ENCODE assay signal across 31 mouse cellular contexts in genomic region chr17:35009586-35009985, GRCm38 (mm10). TPM values are rescaled to one million over a fixed set of nuclear protein-coding genes. Genes with fewer than 3 reads are reported as not detected.
A peak's percentile ranks its signal among the peaks of the same experiment; 100 is the strongest.
DNase-seq lines count a peak whose midpoint lies in the region; ATAC-seq lines count a peak whose summit lies in the region.
"Had no signal": no experiment of that assay in that cellular context is flagged by ENCODE, and none has a peak within 500 bp of the region (broad histone marks: within the 10 kb centered on the region; RNA-seq: fewer than 3 reads in every experiment).

No protein-coding gene starts in this region.

- DNase-seq in cerebellum, postnatal 4 days (ENCODE audit: low spot score in 2 of 2), result no peak
- peak; percentile 92 for DNase-seq in cerebellum, adult 9-11 months
- DNase-seq in adrenal gland, adult (ENCODE audit: inconsistent age in 2 of 2, low spot score in 1 of 2), result no peak
- DNase-seq: adrenal gland, postnatal 14 days; gastrocnemius, postnatal 25 days; heart, adult 2 months; heart, postnatal 10 days; right cerebral cortex, postnatal 14 days; thymus, postnatal 14 days had no signal

- H3K4me2 ChIP-seq in neural tube, embryonic 12.5 days (replicated peaks), result no peak overlapping the region
- H3K4me2 ChIP-seq in neural tube, embryonic 15.5 days, result no peak overlapping the region
- H3K4me2 ChIP-seq: embryonic facial prominence, embryonic 15.5 days; forebrain, embryonic 12.5 days; heart, embryonic 13.5 days; kidney, embryonic 15.5 days; limb, embryonic 12.5 days; liver, embryonic 15.5 days; lung, embryonic 15.5 days; midbrain, embryonic 11.5 days; neural tube, embryonic 13.5 days; stomach, embryonic 15.5 days had no signal

- no peaks in the 10 kb centered on the region for H3K9me3 ChIP-seq in neural tube, embryonic 12.5 days
- no peaks in the 10 kb centered on the region for H3K9me3 ChIP-seq in neural tube, embryonic 15.5 days (replicated peaks)
- H3K9me3 ChIP-seq: embryonic facial prominence, embryonic 10.5 days; embryonic facial prominence, embryonic 15.5 days; forebrain, embryonic 12.5 days; G1E; heart, embryonic 13.5 days; kidney, embryonic 15.5 days; limb, embryonic 12.5 days; liver, embryonic 15.5 days; lung, embryonic 15.5 days; neural tube, embryonic 13.5 days; stomach, embryonic 15.5 days had no signal

- peak; percentile 82; the same call in 1 of the 2 replicates for ATAC-seq in cerebellum, adult (ENCODE audit: insufficient number of reproducible peaks, low FRiP score, low TSS enrichment)
- no peak for ATAC-seq in neural tube, embryonic 12.5 days (ENCODE audit: low FRiP score, low read depth)
- ATAC-seq in neural tube, embryonic 15.5 days (ENCODE audit: low FRiP score), result no peak
- peak; percentile 35; the same call in 1 of the 2 replicates for ATAC-seq in granulocyte monocyte progenitor cell, adult 5-6 weeks (replicated peaks; ENCODE audit: poor library complexity, severe bottlenecking)
- ATAC-seq in inflammation-experienced regulatory T-cells, adult 6 months, result no peak
- ATAC-seq: intestine, postnatal 0 days had no signal

- H3K4me1 ChIP-seq in neural tube, embryonic 12.5 days, result no peaks in the 10 kb centered on the region
- H3K4me1 ChIP-seq in neural tube, embryonic 15.5 days, result no peaks in the 10 kb centered on the region
- H3K4me1 ChIP-seq: embryonic facial prominence, embryonic 10.5 days; embryonic facial prominence, embryonic 15.5 days; forebrain, embryonic 12.5 days; heart, embryonic 13.5 days; kidney, embryonic 15.5 days; limb, embryonic 12.5 days; lung, embryonic 15.5 days; neural tube, embryonic 13.5 days; stomach, embryonic 15.5 days had no signal

- H3K27ac ChIP-seq in neural tube, embryonic 12.5 days, result no peak overlapping the region
- no peak overlapping the region for H3K27ac ChIP-seq in neural tube, embryonic 15.5 days (replicated peaks)
- H3K27ac ChIP-seq: embryonic facial prominence, embryonic 10.5 days; embryonic facial prominence, embryonic 15.5 days; forebrain, embryonic 12.5 days; heart, adult 2 months; heart, embryonic 13.5 days; kidney, embryonic 15.5 days; limb, embryonic 12.5 days; liver, embryonic 15.5 days; lung, embryonic 15.5 days; neural tube, embryonic 13.5 days; stomach, embryonic 15.5 days had no signal

- H3K9ac ChIP-seq in neural tube, embryonic 12.5 days, result 0 out of 2 replicates have a peak overlapping the region, but pooled peaks have one; percentile 8
- H3K9ac ChIP-seq in neural tube, embryonic 15.5 days (replicated peaks), result no peak overlapping the region
- H3K9ac ChIP-seq: embryonic facial prominence, embryonic 15.5 days; forebrain, embryonic 12.5 days; heart, embryonic 13.5 days; kidney, embryonic 15.5 days; limb, embryonic 12.5 days; liver, embryonic 15.5 days; lung, embryonic 15.5 days; neural tube, embryonic 13.5 days; stomach, embryonic 15.5 days had no signal

- peaks cover 97% of the 10 kb centered on the region for H3K36me3 ChIP-seq in neural tube, embryonic 12.5 days
- H3K36me3 ChIP-seq in neural tube, embryonic 15.5 days, result peaks cover 86% of the 10 kb centered on the region

- H3K4me3 ChIP-seq in neural tube, embryonic 12.5 days, result no peak overlapping the region
- no peak overlapping the region for H3K4me3 ChIP-seq in neural tube, embryonic 15.5 days (replicated peaks)
- H3K4me3 ChIP-seq: embryonic facial prominence, embryonic 10.5 days; embryonic facial prominence, embryonic 15.5 days; forebrain, embryonic 12.5 days; heart, adult 2 months; heart, embryonic 13.5 days; kidney, embryonic 15.5 days; limb, embryonic 12.5 days; liver, embryonic 15.5 days; lung, embryonic 15.5 days; myocyte; neural tube, embryonic 13.5 days; stomach, embryonic 15.5 days had no signal

- H3K27me3 ChIP-seq in neural tube, embryonic 12.5 days (replicated peaks), result no peaks in the 10 kb centered on the region
- H3K27me3 ChIP-seq in neural tube, embryonic 15.5 days (replicated peaks), result no peaks in the 10 kb centered on the region
- H3K27me3 ChIP-seq: embryonic facial prominence, embryonic 15.5 days; forebrain, embryonic 12.5 days; heart, embryonic 13.5 days; kidney, embryonic 15.5 days; limb, embryonic 12.5 days; liver, embryonic 15.5 days; lung, embryonic 15.5 days; neural tube, embryonic 13.5 days; stomach, embryonic 15.5 days had no signal

- WGBS in neural tube, embryonic 12.5 days, result 88% methylated on average over 7 of the region's 7 CpGs
- WGBS in neural tube, embryonic 15.5 days, result 85% methylated on average over 7 of the region's 7 CpGs

RNA-seq across cellular contexts. Expression of gene Vwa7, which starts 6.8 kb away (rescaled TPM):
- polyA plus RNA-seq in neural tube, embryonic 12.5 days (2016; fragmentation: Nextera tagmentation; extraction: Ambion mirVana), result 0.06 and 0.15 TPM in 2 replicates
- polyA plus RNA-seq in neural tube, embryonic 15.5 days (2015; fragmentation: Nextera tagmentation; extraction: Ambion mirVana), result 0.19 and 0.34 TPM in 2 replicates
- total RNA-seq in granulocyte monocyte progenitor cell, adult 5-6 weeks (2014; fragmentation: Nextera tagmentation), result 0.11 and 0.19 TPM in 2 replicates
- not detected in 2 replicates for total RNA-seq in granulocyte monocyte progenitor cell, adult 5-6 weeks (2017)
- polyA plus RNA-seq in inflammation-experienced regulatory T-cells, adult 6 months (2017; shearing (Covaris generic)), result under 1 TPM in 2 of 3 experiments, not detected in 1; 0.10 to 0.28 TPM

RNA-seq across cellular contexts. Expression of gene Vars, which starts 8.8 kb away (rescaled TPM):
- 118 and 119 TPM in 2 replicates for polyA plus RNA-seq in neural tube, embryonic 12.5 days (2016; fragmentation: Nextera tagmentation; extraction: Ambion mirVana)
- polyA plus RNA-seq in neural tube, embryonic 15.5 days (2015; fragmentation: Nextera tagmentation; extraction: Ambion mirVana), result 57.8 and 83.6 TPM in 2 replicates
- 75.6 and 150 TPM in 2 replicates for total RNA-seq in granulocyte monocyte progenitor cell, adult 5-6 weeks (2014; fragmentation: Nextera tagmentation)
- 174 and 181 TPM in 2 replicates for total RNA-seq in granulocyte monocyte progenitor cell, adult 5-6 weeks (2017)
- 10 to 100 TPM; 27.2 to 30.9 (median 30.8) TPM for polyA plus RNA-seq in inflammation-experienced regulatory T-cells, adult 6 months (2017; shearing (Covaris generic))

RNA-seq across cellular contexts. Expression of gene Sapcd1, which starts 18.2 kb away (rescaled TPM):
- polyA plus RNA-seq in neural tube, embryonic 12.5 days (2016; fragmentation: Nextera tagmentation; extraction: Ambion mirVana), result 3.8 and 5.0 TPM in 2 replicates
- 1.8 and 6.2 TPM in 2 replicates for polyA plus RNA-seq in neural tube, embryonic 15.5 days (2015; fragmentation: Nextera tagmentation; extraction: Ambion mirVana)
- total RNA-seq in granulocyte monocyte progenitor cell, adult 5-6 weeks (2014; fragmentation: Nextera tagmentation), result 2.5 TPM in 1 of 2 replicates, not detected in the other
- total RNA-seq in granulocyte monocyte progenitor cell, adult 5-6 weeks (2017), result 0.90 TPM in 1 of 2 replicates, not detected in the other
- 1 to 10 TPM in 2 of 3 experiments, under 1 TPM in 1; 0.54 to 2.6 (median 1.4) TPM for polyA plus RNA-seq in inflammation-experienced regulatory T-cells, adult 6 months (2017; shearing (Covaris generic))
- total RNA-seq: heart, adult 2 months; left cerebral cortex, adult 18-20 months; liver, adult 2 months; midbrain, postnatal 0 days had no signal

RNA-seq across cellular contexts. Expression of gene Lsm2, which starts 27.9 kb away (rescaled TPM):
- 150 and 158 TPM in 2 replicates for polyA plus RNA-seq in neural tube, embryonic 12.5 days (2016; fragmentation: Nextera tagmentation; extraction: Ambion mirVana)
- polyA plus RNA-seq in neural tube, embryonic 15.5 days (2015; fragmentation: Nextera tagmentation; extraction: Ambion mirVana), result 97.9 and 120 TPM in 2 replicates
- total RNA-seq in granulocyte monocyte progenitor cell, adult 5-6 weeks (2014; fragmentation: Nextera tagmentation), result 129 and 305 TPM in 2 replicates
- 42.0 and 71.6 TPM in 2 replicates for total RNA-seq in granulocyte monocyte progenitor cell, adult 5-6 weeks (2017)
- polyA plus RNA-seq in inflammation-experienced regulatory T-cells, adult 6 months (2017; shearing (Covaris generic)), result 10 to 100 TPM; 37.7 to 67.4 (median 40.0) TPM

RNA-seq across cellular contexts. Expression of gene Msh5, which starts 37.0 kb away (rescaled TPM):
- polyA plus RNA-seq in neural tube, embryonic 12.5 days (2016; fragmentation: Nextera tagmentation; extraction: Ambion mirVana), result 3.1 and 4.1 TPM in 2 replicates
- 2.0 and 3.3 TPM in 2 replicates for polyA plus RNA-seq in neural tube, embryonic 15.5 days (2015; fragmentation: Nextera tagmentation; extraction: Ambion mirVana)
- total RNA-seq in granulocyte monocyte progenitor cell, adult 5-6 weeks (2014; fragmentation: Nextera tagmentation), result 0.19 and 6.8 TPM in 2 replicates
- 0.62 and 3.6 TPM in 2 replicates for total RNA-seq in granulocyte monocyte progenitor cell, adult 5-6 weeks (2017)
- polyA plus RNA-seq in inflammation-experienced regulatory T-cells, adult 6 months (2017; shearing (Covaris generic)), result 1 to 10 TPM; 1.3 to 1.4 (median 1.4) TPM

Comparison
In these comparisons a context has a peak if more than half of its experiments do, and no peak if none do; other contexts are left out.
1. ATAC-seq: peak in cerebellum, adult (single experiment) and granulocyte monocyte progenitor cell, adult 5-6 weeks (single experiment); none in neural tube, embryonic 12.5 days (single experiment), neural tube, embryonic 15.5 days (single experiment) and inflammation-experienced regulatory T-cells, adult 6 months (single experiment).